Mouse (Mus musculus) neutrophil, adult 83 days (primary cell): ENCODE results near the gene Tmc6. TPM values are rescaled to one million over a fixed set of nuclear protein-coding genes. Genes with fewer than 3 reads are reported as not detected.

Experiments used
- total RNA-seq, 2 experiments: library from RNA; stranded (reverse); gene quantifications; one replicate each; pipeline ENCODE4 v1.2.4; 2023

Gene Tmc6
- total RNA-seq, result 100 to 1,000 TPM; 101 to 114 TPM

DNA sequence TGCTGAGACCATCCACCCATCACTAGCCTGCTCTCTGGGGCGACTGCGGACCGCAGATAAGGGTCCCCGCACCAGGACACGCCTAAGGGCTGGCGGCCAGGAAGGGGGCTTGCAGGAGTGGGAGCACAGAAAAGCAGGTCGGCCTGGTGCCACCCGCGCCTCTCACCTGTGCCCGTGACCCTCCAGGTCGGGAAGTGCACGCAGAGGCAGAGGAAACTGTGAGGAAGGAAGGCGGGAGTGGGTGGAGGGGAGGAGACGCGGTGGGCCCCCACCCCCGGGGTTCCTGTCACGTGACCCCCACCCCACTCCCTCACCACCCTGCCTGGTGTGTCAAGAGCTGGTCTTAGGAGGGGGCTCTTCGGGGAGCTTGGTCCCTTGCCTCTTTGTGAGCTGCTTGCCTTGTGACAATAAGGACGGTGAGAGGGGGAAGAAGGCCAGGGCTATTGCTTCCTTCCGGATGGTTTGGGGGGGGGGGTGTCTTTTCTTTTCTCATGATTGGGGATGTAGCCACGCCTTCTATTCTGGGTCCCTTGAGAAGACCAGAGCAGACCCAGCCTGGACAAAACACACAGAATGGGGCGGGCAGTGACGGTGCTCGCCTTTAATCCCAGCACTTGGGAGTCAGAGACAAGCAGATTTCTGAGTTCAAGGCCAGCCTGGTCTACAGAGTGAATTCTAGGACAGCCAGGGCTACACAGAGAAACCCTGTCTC lies at the start of gene Tmc6, which contains the start of gene Tmc8:
Gene Tmc6 (minus strand): TSS at position 206 of the 712 bp plus-strand sequence.
Gene Tmc8 (plus strand): TSS at position 84 of the 712 bp plus-strand sequence.

DNA sequence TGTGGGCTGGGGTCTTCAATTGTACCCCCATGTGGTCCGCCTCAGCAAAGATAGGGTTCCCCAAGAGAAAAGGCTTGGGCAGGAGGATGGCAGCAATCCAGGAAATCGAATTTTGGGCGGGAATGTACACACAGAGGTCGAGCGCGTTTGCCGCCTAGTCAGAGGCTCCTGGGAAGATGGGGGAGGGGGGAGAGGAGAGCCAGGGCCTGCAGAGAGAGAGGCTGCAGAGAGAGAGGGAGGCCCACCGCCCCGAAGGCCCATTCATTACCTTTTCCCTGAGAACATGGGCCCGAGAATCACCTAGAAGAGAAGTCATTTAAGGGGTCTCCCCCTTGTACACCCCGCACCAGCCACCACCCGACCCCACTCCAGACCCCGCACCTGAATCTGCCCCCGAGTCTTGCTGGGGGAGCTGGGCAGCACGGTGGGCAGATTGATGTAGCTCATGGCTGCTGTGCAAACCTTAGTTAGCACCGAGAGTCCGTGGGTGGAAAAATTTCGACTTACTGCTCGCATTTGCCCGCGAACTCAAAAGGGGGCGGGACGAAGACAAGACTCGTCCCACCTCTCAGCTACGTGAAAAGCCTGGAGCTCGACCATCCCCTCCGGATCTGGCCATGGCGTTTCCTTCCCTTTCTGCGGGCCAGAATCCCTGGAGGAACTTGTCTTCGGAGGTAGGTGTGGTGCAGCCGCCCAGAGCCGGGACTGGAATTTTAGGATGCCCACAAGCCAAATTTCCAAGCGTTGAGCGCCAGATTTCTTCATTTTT lies 43.5 kb upstream of the Tmc6 start, which contains the start of the genes Afmid and Tk1:
Gene Afmid (plus strand): TSS at position 592 of the 769 bp plus-strand sequence.
Gene Tk1 (minus strand): TSS at position 760 of the 769 bp plus-strand sequence.

DNA sequence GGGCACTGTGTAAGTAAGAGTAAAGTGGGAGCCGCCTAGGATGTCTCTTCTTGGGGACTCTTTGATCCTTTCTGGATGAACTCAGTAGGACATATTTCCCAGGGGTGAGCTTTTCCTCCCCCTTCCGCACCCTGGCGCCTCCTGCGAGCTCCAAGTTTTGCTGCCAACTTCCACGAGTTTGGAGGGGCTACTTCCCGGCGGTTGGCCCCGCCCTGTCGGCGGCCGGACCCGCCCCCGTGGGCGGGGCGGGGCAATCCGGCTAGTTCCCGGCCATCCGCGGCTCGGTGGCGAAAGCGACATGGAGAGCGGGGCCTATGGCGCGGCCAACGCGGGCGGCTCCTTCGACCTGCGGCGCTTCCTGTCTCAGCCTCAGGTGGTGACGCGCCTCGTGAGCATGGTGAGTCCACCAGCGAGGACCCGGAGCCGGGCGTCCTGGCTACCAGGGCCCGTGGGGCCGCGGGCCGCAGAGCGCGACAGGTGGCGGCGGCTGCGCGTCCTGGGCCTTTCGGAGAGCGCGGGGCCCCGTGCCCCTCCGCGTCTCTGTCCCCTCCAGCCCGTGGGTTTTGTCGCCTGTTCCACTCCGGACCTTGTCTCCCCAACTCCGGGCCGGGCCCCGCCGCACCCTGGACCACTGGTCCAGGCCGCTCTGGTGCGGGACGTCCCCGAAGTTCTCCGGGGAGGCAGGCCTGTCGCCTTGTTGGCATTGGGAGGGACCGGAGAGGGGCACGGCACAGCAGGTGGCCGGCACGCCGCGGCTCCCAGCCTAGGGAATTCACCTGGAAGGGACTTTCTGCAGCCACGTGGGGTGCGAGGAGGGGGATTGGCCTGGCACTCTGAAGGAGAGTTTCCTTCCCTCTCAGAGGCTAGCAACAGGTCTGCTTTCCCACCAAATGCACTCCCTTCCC lies 27.7 kb upstream of the Tmc6 start, which contains the start of the genes Gm20708 and Syngr2:
Gene Gm20708 (plus strand): TSS at position 262 of the 905 bp plus-strand sequence.
Gene Syngr2 (plus strand): TSS at position 262 of the 905 bp plus-strand sequence.

DNA sequence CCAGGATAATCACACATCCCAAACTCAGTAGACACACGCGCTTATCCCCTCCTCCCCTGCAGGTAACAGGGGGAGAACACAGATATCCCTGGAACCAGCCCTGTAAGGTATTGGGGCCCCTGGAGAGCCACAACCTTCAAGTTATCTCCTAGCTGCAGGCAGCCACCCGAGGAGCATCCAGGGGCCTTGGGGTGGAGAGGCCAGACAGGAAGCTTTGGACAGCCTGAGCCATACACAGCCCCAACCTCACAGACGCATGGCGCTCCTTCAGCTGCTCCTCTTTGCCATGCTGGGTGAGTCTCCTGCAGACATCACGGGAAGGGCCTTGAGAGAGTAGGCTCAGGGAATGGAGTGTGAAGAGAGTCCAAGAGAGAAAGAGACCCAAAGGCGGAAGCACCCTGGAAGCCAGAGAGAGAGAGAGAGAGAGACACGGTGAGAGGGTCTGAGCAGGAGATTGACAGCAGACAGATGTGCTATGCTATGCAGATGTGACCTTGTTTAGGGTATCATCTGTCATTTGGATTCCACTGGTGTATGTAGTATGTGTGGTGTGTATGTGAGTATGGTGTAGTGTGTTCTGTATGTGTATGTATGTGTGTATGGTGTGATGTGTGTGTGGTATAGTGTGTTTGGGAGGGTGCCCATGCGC lies 15.6 kb upstream of the Tmc6 start, which contains the start of gene 6030468B19Rik:
Gene 6030468B19Rik (plus strand): TSS at position 150 of the 649 bp plus-strand sequence.

Other genes with a start within 250 kb of the Tmc6 start
- 10 to 100 TPM; 33.7 to 37.7 TPM for gene Tnrc6c, start 127.9 kb downstream of the Tmc6 start, total RNA-seq
- gene Tmc8, start 122 bp downstream of the Tmc6 start, total RNA-seq, result 10 to 100 TPM; 45.5 to 51.0 TPM
- gene 6030468B19Rik, start 15.5 kb upstream of the Tmc6 start, total RNA-seq, result 1 to 10 TPM; 1.5 to 1.8 TPM
- 1 to 10 TPM; 1.1 to 3.1 TPM for gene Gm20708, start 27.5 kb upstream of the Tmc6 start, total RNA-seq
- gene Syngr2, start 27.5 kb upstream of the Tmc6 start, total RNA-seq, result 100 to 1,000 TPM; 105 to 110 TPM
- gene Afmid, start 43.7 kb upstream of the Tmc6 start, total RNA-seq, result 1 to 10 TPM; 5.0 to 7.7 TPM
- 10 to 100 TPM; 64.3 to 81.1 TPM for gene Tk1, start 43.9 kb upstream of the Tmc6 start, total RNA-seq
- 10 to 100 TPM; 81.1 to 93.9 TPM for gene Birc5, start 67.1 kb upstream of the Tmc6 start, total RNA-seq
- gene Tmem235, start 78.6 kb upstream of the Tmc6 start, total RNA-seq, result not detected
- gene Tha1, start 91.3 kb upstream of the Tmc6 start, total RNA-seq, result under 1 TPM; 0.22 to 0.50 TPM
- 10 to 100 TPM; 28.6 to 43.0 TPM for gene Socs3, start 187.8 kb upstream of the Tmc6 start, total RNA-seq
- 100 to 1,000 TPM in 1 of 2 experiments, 10 to 100 TPM in 1; 81.4 to 101 TPM for gene Pgs1, start 204.1 kb upstream of the Tmc6 start, total RNA-seq